Mouse (Mus musculus): Measurements from ENCODE around the gene Kcnab2. TPM values are rescaled to one million over a fixed set of nuclear protein-coding genes. Genes with fewer than 3 reads are reported as not detected.

Gene Kcnab2
- polyA plus RNA-seq, 1 experiment from 2014 or later, result 9.2 TPM

- Histone ChIP-seq H3K27me3 (replicated peaks; ENCODE audit: control insufficient read depth, insufficient read depth, low read length) (no peaks in the 10 kb centered on the region), H3K9me3 (ENCODE audit: control insufficient read depth, low read length) (no peaks in the 10 kb centered on the region), H3K4me1 (ENCODE audit: control insufficient read depth, insufficient read depth, low read length) (no peaks in the 10 kb centered on the region), H3K36me3 (ENCODE audit: control insufficient read depth, insufficient read depth, low read length) (no peaks in the 10 kb centered on the region), H3K4me3 (ENCODE audit: low read depth, low read length) (no peak overlapping the region), H3K4me2 (ENCODE audit: low read depth, low read length) (no peak overlapping the region), H3K27ac (replicated peaks; ENCODE audit: low read depth, low read length) (no peak overlapping the region), H3K9ac (ENCODE audit: low read depth, low read length) (no peak overlapping the region)
- DNase-seq (ENCODE audit: low spot score) (no peak), ATAC-seq (ENCODE audit: low read depth) (no peak)
- 81% methylated on average over 6 of the region's 6 CpGs for whole genome bisulfite sequencing
These were observed 54.1 kb downstream of the Kcnab2 start for GRCm38 (mm10) chr4:152423576-152423975.

- 30% methylated on average over 25 of the region's 28 CpGs for WGBS
- Histone ChIP-seq H3K9me3 (ENCODE audit: control insufficient read depth, low read length) (no peaks in the 10 kb centered on the region), H3K27me3 (replicated peaks; ENCODE audit: control insufficient read depth, insufficient read depth, low read length) (no peaks in the 10 kb centered on the region), H3K4me2 (ENCODE audit: low read depth, low read length) (no peak overlapping the region), H3K4me3 (ENCODE audit: low read depth, low read length) (no peak overlapping the region), H3K36me3 (ENCODE audit: control insufficient read depth, insufficient read depth, low read length) (no peaks in the 10 kb centered on the region), H3K9ac (ENCODE audit: low read depth, low read length) (no peak overlapping the region), H3K4me1 (ENCODE audit: control insufficient read depth, insufficient read depth, low read length) (no peaks in the 10 kb centered on the region), H3K27ac (replicated peaks; ENCODE audit: low read depth, low read length) (no peak overlapping the region)
- DNase-seq (ENCODE audit: low spot score), result no peak
- peak; percentile 39 for ATAC-seq (ENCODE audit: low read depth)
These were observed 59.2 kb downstream of the Kcnab2 start for GRCm38 (mm10) chr4:152418229-152419060.

GRCm38 (mm10) chr4:152412524-152413080, 65.1 kb downstream of the Kcnab2 start:
- Histone ChIP-seq H3K4me2 (ENCODE audit: low read depth, low read length) (no peak overlapping the region), H3K9me3 (ENCODE audit: control insufficient read depth, low read length) (no peaks in the 10 kb centered on the region), H3K9ac (ENCODE audit: low read depth, low read length) (no peak overlapping the region), H3K27ac (replicated peaks; ENCODE audit: low read depth, low read length) (no peak overlapping the region), H3K36me3 (ENCODE audit: control insufficient read depth, insufficient read depth, low read length) (no peaks in the 10 kb centered on the region), H3K27me3 (replicated peaks; ENCODE audit: control insufficient read depth, insufficient read depth, low read length) (no peaks in the 10 kb centered on the region), H3K4me3 (ENCODE audit: low read depth, low read length) (no peak overlapping the region), H3K4me1 (ENCODE audit: control insufficient read depth, insufficient read depth, low read length) (no peaks in the 10 kb centered on the region)
- 80% methylated on average over 3 of the region's 3 CpGs for WGBS
- DNase-seq (ENCODE audit: low spot score), result no peak
- ATAC-seq (ENCODE audit: low read depth), result no peak

DNA sequence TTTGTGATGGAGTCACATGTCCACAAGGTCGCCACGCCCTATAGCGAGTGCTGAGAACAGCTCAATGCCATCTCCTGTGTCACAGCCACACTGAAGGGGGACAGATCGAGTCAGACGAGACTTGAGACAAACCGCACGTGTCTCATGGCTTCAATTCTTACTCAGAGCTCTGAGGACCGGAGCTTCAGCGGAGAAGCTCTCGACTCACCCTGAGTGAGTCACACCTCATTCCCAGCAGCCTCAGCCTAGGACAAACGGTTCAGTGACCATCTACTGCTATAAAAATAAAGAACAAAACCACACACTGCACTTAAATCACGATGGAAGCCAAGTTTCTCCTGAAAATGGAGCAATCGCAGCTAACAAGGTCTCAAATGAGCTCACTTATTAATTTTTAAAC, 66.7 kb downstream of the Kcnab2 start:
- Histone ChIP-seq H3K4me3 (ENCODE audit: low read depth, low read length) (no peak overlapping the region), H3K4me1 (ENCODE audit: control insufficient read depth, insufficient read depth, low read length) (no peaks in the 10 kb centered on the region), H3K9me3 (ENCODE audit: control insufficient read depth, low read length) (no peaks in the 10 kb centered on the region), H3K27me3 (replicated peaks; ENCODE audit: control insufficient read depth, insufficient read depth, low read length) (no peaks in the 10 kb centered on the region), H3K9ac (ENCODE audit: low read depth, low read length) (no peak overlapping the region), H3K27ac (replicated peaks; ENCODE audit: low read depth, low read length) (no peak overlapping the region), H3K4me2 (ENCODE audit: low read depth, low read length) (no peak overlapping the region), H3K36me3 (ENCODE audit: control insufficient read depth, insufficient read depth, low read length) (no peaks in the 10 kb centered on the region)
- WGBS, result 75% methylated on average over 13 of the region's 13 CpGs
- ATAC-seq (ENCODE audit: low read depth) (no peak), DNase-seq (ENCODE audit: low spot score) (no peak)

GRCm38 (mm10) chr4:152406531-152406930, 71.1 kb downstream of the Kcnab2 start:
- no peak overlapping the region for H3K27ac ChIP-seq (replicated peaks; ENCODE audit: low read depth, low read length)
- no peak overlapping the region for H3K4me2 ChIP-seq (ENCODE audit: low read depth, low read length)
- WGBS, result 75% methylated on average over 8 of the region's 8 CpGs
- H3K9ac ChIP-seq (ENCODE audit: low read depth, low read length), result no peak overlapping the region
- no peaks in the 10 kb centered on the region for H3K27me3 ChIP-seq (replicated peaks; ENCODE audit: control insufficient read depth, insufficient read depth, low read length)
- no peaks in the 10 kb centered on the region for H3K4me1 ChIP-seq (ENCODE audit: control insufficient read depth, insufficient read depth, low read length)
- H3K36me3 ChIP-seq (ENCODE audit: control insufficient read depth, insufficient read depth, low read length), result no peaks in the 10 kb centered on the region
- H3K4me3 ChIP-seq (ENCODE audit: low read depth, low read length), result no peak overlapping the region
- ATAC-seq (ENCODE audit: low read depth), result no peak
- H3K9me3 ChIP-seq (ENCODE audit: control insufficient read depth, low read length), result no peaks in the 10 kb centered on the region
- no peak for DNase-seq (ENCODE audit: low spot score)

DNA sequence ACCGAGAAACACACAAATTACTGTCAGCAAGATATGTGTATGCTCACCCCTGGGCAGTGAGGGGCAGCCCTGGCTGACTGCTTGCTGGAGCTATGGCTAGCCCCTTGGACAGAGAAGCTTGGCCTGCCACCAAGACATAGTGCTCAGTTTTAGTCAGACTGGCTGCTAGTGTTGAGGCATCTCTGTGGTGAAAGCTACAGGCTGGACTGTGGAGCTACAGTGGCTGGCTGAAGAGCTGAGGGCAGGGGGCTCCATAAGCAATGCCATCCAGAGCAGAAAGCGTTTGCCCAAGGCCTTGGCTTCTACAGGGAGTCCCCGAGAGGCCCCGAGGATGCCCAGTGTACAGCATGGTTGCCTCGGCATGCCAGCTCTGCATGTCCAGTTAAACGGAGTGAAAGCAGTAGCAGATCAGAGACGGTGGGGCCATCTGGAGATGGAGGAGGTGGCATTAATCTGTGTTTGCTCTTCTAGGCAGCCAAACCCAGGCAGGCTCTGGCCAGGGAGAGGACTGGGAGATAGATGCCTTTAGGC, 71.9 kb downstream of the Kcnab2 start:
- Histone ChIP-seq H3K36me3 (ENCODE audit: control insufficient read depth, insufficient read depth, low read length) (no peaks in the 10 kb centered on the region), H3K4me2 (ENCODE audit: low read depth, low read length) (no peak overlapping the region), H3K27me3 (replicated peaks; ENCODE audit: control insufficient read depth, insufficient read depth, low read length) (no peaks in the 10 kb centered on the region), H3K4me1 (ENCODE audit: control insufficient read depth, insufficient read depth, low read length) (no peaks in the 10 kb centered on the region), H3K4me3 (ENCODE audit: low read depth, low read length) (no peak overlapping the region), H3K9me3 (ENCODE audit: control insufficient read depth, low read length) (no peaks in the 10 kb centered on the region), H3K27ac (replicated peaks; ENCODE audit: low read depth, low read length) (no peak overlapping the region; the same call in 1 of the 2 replicates), H3K9ac (ENCODE audit: low read depth, low read length) (no peak overlapping the region; the same call in 1 of the 2 replicates)
- DNase-seq (ENCODE audit: low spot score) (no peak), ATAC-seq (ENCODE audit: low read depth) (no peak)
- WGBS, result 75% methylated on average over 7 of the region's 7 CpGs

- ATAC-seq (ENCODE audit: low read depth), result no peak
- H3K9me3 ChIP-seq (ENCODE audit: control insufficient read depth, low read length), result no peaks in the 10 kb centered on the region
- H3K4me1 ChIP-seq (ENCODE audit: control insufficient read depth, insufficient read depth, low read length), result no peaks in the 10 kb centered on the region
- no peak overlapping the region for H3K4me2 ChIP-seq (ENCODE audit: low read depth, low read length)
- no peaks in the 10 kb centered on the region for H3K27me3 ChIP-seq (replicated peaks; ENCODE audit: control insufficient read depth, insufficient read depth, low read length)
- 55% methylated on average over 6 of the region's 6 CpGs for WGBS
- no peaks in the 10 kb centered on the region for H3K36me3 ChIP-seq (ENCODE audit: control insufficient read depth, insufficient read depth, low read length)
- no peak overlapping the region for H3K4me3 ChIP-seq (ENCODE audit: low read depth, low read length)
- H3K9ac ChIP-seq (ENCODE audit: low read depth, low read length), result no peak overlapping the region
- DNase-seq (ENCODE audit: low spot score), result peak; percentile 21
- peak overlapping the region; percentile 46; the same call in 1 of the 2 replicates for H3K27ac ChIP-seq (replicated peaks; ENCODE audit: low read depth, low read length)
These were observed 72.5 kb downstream of the Kcnab2 start for GRCm38 (mm10) chr4:152405143-152405542.

DNA sequence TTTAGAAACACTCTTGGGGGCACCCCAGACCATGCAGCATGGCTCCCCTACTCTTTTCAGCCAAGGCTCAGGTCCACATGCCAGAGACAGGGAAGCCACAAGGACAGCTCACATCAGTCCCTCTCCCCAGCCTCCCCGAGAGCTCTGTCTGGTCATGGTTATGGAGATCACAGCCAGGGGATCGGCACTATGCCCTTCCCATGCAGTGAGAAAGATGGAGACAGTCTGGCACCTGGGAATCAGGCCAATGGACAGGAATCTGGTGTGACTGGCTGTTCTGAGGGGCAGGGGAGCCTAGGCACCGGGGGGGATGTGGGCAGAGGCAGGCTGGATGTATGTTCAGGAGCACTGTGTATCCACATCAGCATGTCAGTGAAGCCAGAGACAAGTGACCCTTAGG, 78.7 kb downstream of the Kcnab2 start:
- no peak overlapping the region for H3K27ac ChIP-seq (replicated peaks; ENCODE audit: low read depth, low read length)
- H3K4me1 ChIP-seq (ENCODE audit: control insufficient read depth, insufficient read depth, low read length), result no peaks in the 10 kb centered on the region
- 55% methylated on average over 3 of the region's 3 CpGs for WGBS
- H3K4me3 ChIP-seq (ENCODE audit: low read depth, low read length), result no peak overlapping the region
- ATAC-seq (ENCODE audit: low read depth), result no peak
- no peaks in the 10 kb centered on the region for H3K9me3 ChIP-seq (ENCODE audit: control insufficient read depth, low read length)
- DNase-seq (ENCODE audit: low spot score), result no peak
- no peak overlapping the region for H3K4me2 ChIP-seq (ENCODE audit: low read depth, low read length)
- no peak overlapping the region for H3K9ac ChIP-seq (ENCODE audit: low read depth, low read length)
- H3K27me3 ChIP-seq (replicated peaks; ENCODE audit: control insufficient read depth, insufficient read depth, low read length), result no peaks in the 10 kb centered on the region
- no peaks in the 10 kb centered on the region for H3K36me3 ChIP-seq (ENCODE audit: control insufficient read depth, insufficient read depth, low read length)
